Mouse (Mus musculus): ENCODE results near the gene Map3k5. TPM values are rescaled to one million over a fixed set of nuclear protein-coding genes. Genes with fewer than 3 reads are reported as not detected.

Map3k5 gene
- polyA plus RNA-seq, 1 experiment from 2014 or later: 1.0 TPM

DNA sequence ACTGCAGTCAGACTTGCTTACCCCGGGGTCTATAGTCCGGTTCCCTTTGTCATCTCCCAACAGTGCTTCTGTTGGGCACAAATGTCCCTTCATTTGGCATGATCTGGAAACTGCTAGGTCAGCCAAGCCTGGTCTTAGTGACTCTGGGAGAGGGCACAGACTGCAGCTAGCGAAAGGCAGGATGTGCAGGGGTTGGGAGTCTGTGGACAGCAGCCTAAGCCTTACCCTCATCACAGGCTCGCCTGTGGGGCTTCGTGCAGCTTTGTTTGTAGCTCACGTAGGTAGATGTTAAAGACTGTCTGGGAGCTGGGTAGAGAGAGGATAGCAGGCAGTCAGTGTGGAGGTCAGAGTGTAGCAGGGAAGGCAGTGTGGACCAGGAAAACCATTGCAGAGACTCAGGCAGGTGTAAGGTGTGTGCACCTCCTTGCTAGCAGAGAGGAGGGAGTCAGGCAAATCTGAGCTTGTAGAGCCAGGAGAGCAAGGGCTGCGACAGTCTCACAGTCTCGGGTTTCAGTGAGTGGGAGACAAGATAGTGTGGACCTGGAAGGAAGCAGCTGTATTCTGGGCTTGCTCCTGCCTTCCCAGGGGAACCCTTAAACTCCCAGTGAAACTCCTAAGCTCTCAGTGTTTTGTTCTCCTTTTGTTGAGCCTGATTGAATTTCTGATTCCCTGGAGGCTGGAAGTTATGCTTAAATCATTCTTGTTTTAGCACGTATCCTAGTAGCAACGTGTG, 88.5 kb downstream of the Map3k5 start:
- ATAC-seq: peak; percentile 46; the same call in 1 of the 2 replicates
- peak overlapping the region; percentile 39; the same call in 1 of the 2 replicates for H3K27ac ChIP-seq (ENCODE audit: low read depth, low read length)
- no peaks in the 10 kb centered on the region for H3K36me3 ChIP-seq (ENCODE audit: control insufficient read depth, insufficient read depth, low read length)

GRCm38 (mm10) chr10:20023524-20023923, 89.3 kb downstream of the Map3k5 start:
- Histone ChIP-seq H3K36me3 (ENCODE audit: control insufficient read depth, insufficient read depth, low read length) (no peaks in the 10 kb centered on the region), H3K27ac (ENCODE audit: low read depth, low read length) (no peak overlapping the region), H3K9me3 (ENCODE audit: control insufficient read depth, low read length) (no peaks in the 10 kb centered on the region), H3K4me3 (ENCODE audit: low read length) (no peak overlapping the region), H3K4me2 (ENCODE audit: low read length) (no peak overlapping the region), H3K4me1 (ENCODE audit: control insufficient read depth, insufficient read depth, low read depth, low read length) (peaks cover 3% of the 10 kb centered on the region; the same call in 1 of the 2 replicates), H3K27me3 (replicated peaks; ENCODE audit: control insufficient read depth, insufficient read depth, low read length) (no peaks in the 10 kb centered on the region), H3K9ac (ENCODE audit: low read depth, low read length) (no peak overlapping the region)
- no peak for ATAC-seq
- WGBS: 57% methylated on average over 10 of the region's 10 CpGs

More for the DNA sequence above, 88.5 kb downstream of the Map3k5 start:
- no peak overlapping the region for H3K9ac ChIP-seq (ENCODE audit: low read depth, low read length)
- H3K4me1 ChIP-seq (ENCODE audit: control insufficient read depth, insufficient read depth, low read depth, low read length): peaks cover 3% of the 10 kb centered on the region; the same call in 1 of the 2 replicates
- no peak overlapping the region for H3K4me2 ChIP-seq (ENCODE audit: low read length)
- H3K27me3 ChIP-seq (replicated peaks; ENCODE audit: control insufficient read depth, insufficient read depth, low read length): no peaks in the 10 kb centered on the region
- H3K4me3 ChIP-seq (ENCODE audit: low read length): no peak overlapping the region
- peaks cover 5% of the 10 kb centered on the region; the same call in 1 of the 2 replicates for H3K9me3 ChIP-seq (ENCODE audit: control insufficient read depth, low read length)
- WGBS: 58% methylated on average over 10 of the region's 10 CpGs

GRCm38 (mm10) chr10:20024891-20025290, 90.6 kb downstream of the Map3k5 start:
- ATAC-seq: no peak
- H3K4me2 ChIP-seq (ENCODE audit: low read length): no peak overlapping the region
- H3K36me3 ChIP-seq (ENCODE audit: control insufficient read depth, insufficient read depth, low read length): no peaks in the 10 kb centered on the region
- WGBS: 95% methylated on average over 10 of the region's 10 CpGs
- no peaks in the 10 kb centered on the region for H3K27me3 ChIP-seq (replicated peaks; ENCODE audit: control insufficient read depth, insufficient read depth, low read length)
- no peaks in the 10 kb centered on the region for H3K9me3 ChIP-seq (ENCODE audit: control insufficient read depth, low read length)
- H3K9ac ChIP-seq (ENCODE audit: low read depth, low read length): no peak overlapping the region
- peaks cover 3% of the 10 kb centered on the region; the same call in 1 of the 2 replicates for H3K4me1 ChIP-seq (ENCODE audit: control insufficient read depth, insufficient read depth, low read depth, low read length)
- H3K4me3 ChIP-seq (ENCODE audit: low read length): no peak overlapping the region
- no peak overlapping the region for H3K27ac ChIP-seq (ENCODE audit: low read depth, low read length)

DNA sequence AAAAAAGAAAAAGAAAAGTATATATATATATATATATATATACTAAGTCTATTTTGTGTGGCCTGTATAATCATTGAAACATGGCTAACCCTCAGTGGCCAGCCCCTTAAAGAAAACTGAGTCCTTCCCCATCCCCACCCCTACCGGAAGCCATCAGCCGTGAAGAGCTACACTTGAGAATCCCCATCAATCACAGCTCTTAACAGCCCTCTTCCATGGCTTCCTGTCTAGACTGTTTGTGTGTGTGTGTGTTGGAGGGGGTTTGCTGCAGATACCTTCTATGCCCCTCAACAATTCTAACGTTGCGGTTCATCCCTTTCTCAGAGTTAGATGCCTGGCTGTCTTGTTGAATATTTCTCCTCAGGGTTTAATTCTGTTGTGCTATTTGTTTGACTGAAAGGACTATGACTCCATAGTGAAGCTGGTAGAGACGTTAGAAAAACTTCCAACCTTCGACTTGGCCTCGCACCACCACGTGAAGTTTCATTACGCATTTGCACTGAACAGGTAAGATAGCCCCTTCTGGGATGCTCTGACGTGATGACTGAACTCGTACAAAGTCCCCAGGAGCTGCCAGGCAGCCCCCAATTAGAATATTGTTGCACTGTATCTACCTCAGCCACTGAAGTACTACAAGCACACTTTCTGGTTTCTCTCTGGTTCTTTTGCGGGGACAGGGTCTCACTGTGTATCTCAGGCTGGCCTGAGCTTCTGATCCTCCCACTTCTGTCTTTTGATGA, 91.7 kb downstream of the Map3k5 start:
- Histone ChIP-seq H3K4me2 (ENCODE audit: low read length) (no peak overlapping the region), H3K4me3 (ENCODE audit: low read length) (no peak overlapping the region), H3K36me3 (ENCODE audit: control insufficient read depth, insufficient read depth, low read length) (no peaks in the 10 kb centered on the region), H3K27ac (ENCODE audit: low read depth, low read length) (no peak overlapping the region), H3K4me1 (ENCODE audit: control insufficient read depth, insufficient read depth, low read depth, low read length) (peaks cover 3% of the 10 kb centered on the region; the same call in 1 of the 2 replicates), H3K27me3 (replicated peaks; ENCODE audit: control insufficient read depth, insufficient read depth, low read length) (no peaks in the 10 kb centered on the region), H3K9ac (ENCODE audit: low read depth, low read length) (no peak overlapping the region), H3K9me3 (ENCODE audit: control insufficient read depth, low read length) (no peaks in the 10 kb centered on the region)
- 78% methylated on average over 12 of the region's 12 CpGs for whole genome bisulfite sequencing
- no peak for ATAC-seq

GRCm38 (mm10) chr10:20030703-20031102, 96.4 kb downstream of the Map3k5 start:
- H3K36me3 ChIP-seq (ENCODE audit: control insufficient read depth, insufficient read depth, low read length): no peaks in the 10 kb centered on the region
- 81% methylated on average over 1 of the region's 1 CpGs for WGBS
- H3K9ac ChIP-seq (ENCODE audit: low read depth, low read length): no peak overlapping the region
- no peak for ATAC-seq
- H3K4me1 ChIP-seq (ENCODE audit: control insufficient read depth, insufficient read depth, low read depth, low read length): no peaks in the 10 kb centered on the region
- H3K27me3 ChIP-seq (replicated peaks; ENCODE audit: control insufficient read depth, insufficient read depth, low read length): no peaks in the 10 kb centered on the region
- no peaks in the 10 kb centered on the region for H3K9me3 ChIP-seq (ENCODE audit: control insufficient read depth, low read length)
- H3K4me2 ChIP-seq (ENCODE audit: low read length): no peak overlapping the region
- H3K4me3 ChIP-seq (ENCODE audit: low read length): no peak overlapping the region
- H3K27ac ChIP-seq (ENCODE audit: low read depth, low read length): no peak overlapping the region

GRCm38 (mm10) chr10:20031936-20032335, 97.7 kb downstream of the Map3k5 start:
- Histone ChIP-seq H3K4me2 (ENCODE audit: low read length) (no peak overlapping the region), H3K4me1 (ENCODE audit: control insufficient read depth, insufficient read depth, low read depth, low read length) (no peaks in the 10 kb centered on the region), H3K9me3 (ENCODE audit: control insufficient read depth, low read length) (no peaks in the 10 kb centered on the region), H3K4me3 (ENCODE audit: low read length) (no peak overlapping the region), H3K36me3 (ENCODE audit: control insufficient read depth, insufficient read depth, low read length) (no peaks in the 10 kb centered on the region), H3K27ac (ENCODE audit: low read depth, low read length) (no peak overlapping the region), H3K9ac (ENCODE audit: low read depth, low read length) (no peak overlapping the region), H3K27me3 (replicated peaks; ENCODE audit: control insufficient read depth, insufficient read depth, low read length) (no peaks in the 10 kb centered on the region)
- WGBS: 58% methylated on average over 2 of the region's 2 CpGs
- ATAC-seq: no peak

GRCm38 (mm10) chr10:20036375-20036774, 102.1 kb downstream of the Map3k5 start:
- WGBS: 84% methylated on average over 2 of the region's 2 CpGs
- Histone ChIP-seq H3K4me3 (ENCODE audit: low read length) (no peak overlapping the region), H3K4me1 (ENCODE audit: control insufficient read depth, insufficient read depth, low read depth, low read length) (no peaks in the 10 kb centered on the region), H3K4me2 (ENCODE audit: low read length) (no peak overlapping the region), H3K9me3 (ENCODE audit: control insufficient read depth, low read length) (no peaks in the 10 kb centered on the region), H3K36me3 (ENCODE audit: control insufficient read depth, insufficient read depth, low read length) (no peaks in the 10 kb centered on the region), H3K27me3 (replicated peaks; ENCODE audit: control insufficient read depth, insufficient read depth, low read length) (no peaks in the 10 kb centered on the region), H3K9ac (ENCODE audit: low read depth, low read length) (no peak overlapping the region), H3K27ac (ENCODE audit: low read depth, low read length) (no peak overlapping the region)
- no peak for ATAC-seq

- no peak for ATAC-seq
- Histone ChIP-seq H3K36me3 (ENCODE audit: control insufficient read depth, insufficient read depth, low read length) (no peaks in the 10 kb centered on the region), H3K27ac (ENCODE audit: low read depth, low read length) (no peak overlapping the region), H3K4me1 (ENCODE audit: control insufficient read depth, insufficient read depth, low read depth, low read length) (no peaks in the 10 kb centered on the region), H3K4me3 (ENCODE audit: low read length) (no peak overlapping the region), H3K4me2 (ENCODE audit: low read length) (no peak overlapping the region), H3K9ac (ENCODE audit: low read depth, low read length) (no peak overlapping the region), H3K27me3 (replicated peaks; ENCODE audit: control insufficient read depth, insufficient read depth, low read length) (no peaks in the 10 kb centered on the region), H3K9me3 (ENCODE audit: control insufficient read depth, low read length) (no peaks in the 10 kb centered on the region)
- WGBS: 81% methylated on average over 7 of the region's 7 CpGs
These were observed 102.6 kb downstream of the Map3k5 start for GRCm38 (mm10) chr10:20036846-20037245.

GRCm38 (mm10) chr10:20039531-20039930, 105.3 kb downstream of the Map3k5 start:
- no peak overlapping the region for H3K9ac ChIP-seq (ENCODE audit: low read depth, low read length)
- no peak for ATAC-seq
- no peaks in the 10 kb centered on the region for H3K27me3 ChIP-seq (replicated peaks; ENCODE audit: control insufficient read depth, insufficient read depth, low read length)
- 89% methylated on average over 3 of the region's 3 CpGs for WGBS
- H3K4me1 ChIP-seq (ENCODE audit: control insufficient read depth, insufficient read depth, low read depth, low read length): no peaks in the 10 kb centered on the region
- no peak overlapping the region for H3K4me3 ChIP-seq (ENCODE audit: low read length)
- H3K27ac ChIP-seq (ENCODE audit: low read depth, low read length): no peak overlapping the region
- H3K9me3 ChIP-seq (ENCODE audit: control insufficient read depth, low read length): no peaks in the 10 kb centered on the region
- H3K4me2 ChIP-seq (ENCODE audit: low read length): no peak overlapping the region
- H3K36me3 ChIP-seq (ENCODE audit: control insufficient read depth, insufficient read depth, low read length): no peaks in the 10 kb centered on the region

All from hindbrain, embryonic 16.5 days (tissue).